Mouse (Mus musculus) erythroblast, adult 5-6 weeks (primary cell): ENCODE results near the gene Commd8. TPM values are rescaled to one million over a fixed set of nuclear protein-coding genes. Genes with fewer than 3 reads are reported as not detected.

Source experiments
- ATAC-seq: replicated peaks from 2 replicates; pipeline ENCODE4 v1.8.0; 2016; ENCODE audit warnings: moderate number of reproducible peaks, mild to moderate bottlenecking, moderate TSS enrichment, inconsistent platforms; ENCODE audit not compliant: poor library complexity, low FRiP score, severe bottlenecking
- total RNA-seq, 2 experiments: library from RNA; stranded (forward) in 1 of 2; stranded (reverse) in 1 of 2; fragments of 150-400 nt in 1 of 2; fragments of 200-764, 138-1000 nt in 1 of 2; gene quantifications; 2 replicates each; pipeline versions ENCODE4 v1.2.3 to v1.2.4; 2015 to 2017; ENCODE audit warnings: low replicate concordance in 2 of 2

The Commd8 gene
- total RNA-seq (2015; ENCODE audit: low replicate concordance) (57.1 and 66.7 TPM in 2 replicates), total RNA-seq (2017; ENCODE audit: low replicate concordance) (28.7 and 59.9 TPM in 2 replicates)

GRCm38 (mm10) chr5:72167594-72168284 lies at the start of gene Commd8:
Gene Commd8, minus strand, starts transcription at chr5:72168189.
- ATAC-seq: peak; percentile 95

GRCm38 (mm10) chr5:72211741-72212140 lies 43.8 kb upstream of the Commd8 start:
- ATAC-seq: no peak

- ATAC-seq: no peak
Observed at GRCm38 (mm10) chr5:72210812-72211139, 42.8 kb upstream of the Commd8 start.

- no peak for ATAC-seq
Observed at GRCm38 (mm10) chr5:72210123-72210811, 42.3 kb upstream of the Commd8 start.

- no peak for ATAC-seq
Observed at GRCm38 (mm10) chr5:72208515-72208914, 40.5 kb upstream of the Commd8 start.

GRCm38 (mm10) chr5:72205271-72205670 lies 37.3 kb upstream of the Commd8 start:
- ATAC-seq: no peak

- no peak for ATAC-seq
Observed at GRCm38 (mm10) chr5:72204507-72204906, 36.5 kb upstream of the Commd8 start.

GRCm38 (mm10) chr5:72203734-72204073 lies 35.7 kb upstream of the Commd8 start:
- ATAC-seq: peak; percentile 30

- ATAC-seq: peak; percentile 100
Observed at GRCm38 (mm10) chr5:72203028-72203733, 35.2 kb upstream of the Commd8 start.

GRCm38 (mm10) chr5:72202016-72202415 lies 34.0 kb upstream of the Commd8 start:
- no peak for ATAC-seq

GRCm38 (mm10) chr5:72201600-72201999 lies 33.6 kb upstream of the Commd8 start:
- ATAC-seq: no peak

GRCm38 (mm10) chr5:72195442-72195841 lies 27.5 kb upstream of the Commd8 start:
- ATAC-seq: no peak

GRCm38 (mm10) chr5:72191932-72192331 lies 23.9 kb upstream of the Commd8 start:
- no peak for ATAC-seq

- no peak for ATAC-seq
Observed at GRCm38 (mm10) chr5:72191154-72191553, 23.2 kb upstream of the Commd8 start.

GRCm38 (mm10) chr5:72184437-72185100 lies 16.6 kb upstream of the Commd8 start:
- peak; percentile 57 for ATAC-seq

- peak; percentile 73 for ATAC-seq
Observed at GRCm38 (mm10) chr5:72183929-72184328, 15.9 kb upstream of the Commd8 start.

GRCm38 (mm10) chr5:72182804-72183203 lies 14.8 kb upstream of the Commd8 start:
- ATAC-seq: peak; percentile 83

GRCm38 (mm10) chr5:72181194-72181593 lies 13.2 kb upstream of the Commd8 start:
- ATAC-seq: peak; percentile 46

- ATAC-seq: no peak
Observed at GRCm38 (mm10) chr5:72175530-72175929, 7.5 kb upstream of the Commd8 start.

GRCm38 (mm10) chr5:72175050-72175449 lies 7.1 kb upstream of the Commd8 start:
- ATAC-seq: no peak
